In the genomic region with DNA sequence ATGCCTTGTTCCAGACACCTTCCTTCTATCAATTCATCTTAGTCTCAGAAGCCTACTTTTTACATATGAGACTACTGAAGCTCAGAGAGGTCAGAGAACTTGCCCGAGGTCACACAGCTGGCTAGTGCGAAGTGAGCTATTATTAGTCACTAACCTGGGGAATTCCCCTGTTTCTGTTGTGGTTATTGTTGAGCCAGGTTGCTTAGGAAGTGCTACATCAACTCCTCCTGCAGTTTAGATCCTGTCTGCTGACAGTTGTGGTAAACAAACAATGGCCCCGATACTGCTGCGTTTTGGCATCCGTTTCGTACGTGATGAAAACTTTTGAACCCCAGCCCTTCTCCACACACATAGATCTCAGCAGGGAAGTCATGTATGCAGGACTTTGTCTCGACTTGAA, we compare ENCODE assay signal across 24 mouse cellular contexts. TPM values are rescaled to one million over a fixed set of nuclear protein-coding genes. Genes with fewer than 3 reads are reported as not detected.
A peak's percentile ranks its signal among the peaks of the same experiment; 100 is the strongest.
DNase-seq lines count a peak whose midpoint lies in the region; ATAC-seq and TF ChIP-seq lines count a peak whose summit lies in the region.
"Had no signal": no experiment of that assay in that cellular context is flagged by ENCODE, and none has a peak within 500 bp of the region (broad histone marks: within the 10 kb centered on the region; RNA-seq: fewer than 3 reads in every experiment).

No protein-coding gene starts in this region.

- H3K9me3 ChIP-seq in heart, postnatal 0 days (replicated peaks; ENCODE audit: control insufficient read depth, low read length), result no peaks in the 10 kb centered on the region
- H3K9me3 ChIP-seq: embryonic facial prominence, embryonic 13.5 days; forebrain, embryonic 13.5 days; heart, embryonic 10.5 days; liver, embryonic 15.5 days; lung, embryonic 15.5 days; neural tube, embryonic 12.5 days; stomach, embryonic 15.5 days had no signal

- no peaks in the 10 kb centered on the region for H3K36me3 ChIP-seq in heart, postnatal 0 days (replicated peaks; ENCODE audit: control insufficient read depth, insufficient read depth, low read length)
- no peaks in the 10 kb centered on the region for H3K36me3 ChIP-seq in small intestine, adult 2 months (ENCODE audit: control insufficient read depth, insufficient read depth, low read length)
- no peaks in the 10 kb centered on the region for H3K36me3 ChIP-seq in heart, adult 2 months (ENCODE audit: control insufficient read depth, insufficient read depth, low read length)
- H3K36me3 ChIP-seq: embryonic facial prominence, embryonic 13.5 days; heart, embryonic 10.5 days; liver, embryonic 15.5 days; lung, embryonic 15.5 days; neural tube, embryonic 12.5 days; stomach, embryonic 15.5 days had no signal

- no peak for TF ChIP-seq CTCF in heart, postnatal 0 days (IDR thresholded peaks at IDR 0.05; ENCODE audit: low read depth)
- no peak for TF ChIP-seq CTCF in small intestine, adult 2 months (IDR thresholded peaks at IDR 0.05; ENCODE audit: extremely low read depth, insufficient read length, insufficient replicate concordance, low read depth, low read length)
- TF ChIP-seq CTCF in heart, adult 2 months (IDR thresholded peaks at IDR 0.05), result no peak

- peak overlapping the region; percentile 18; the same call in 1 of the 2 replicates for H3K27ac ChIP-seq in heart, postnatal 0 days (ENCODE audit: low read depth)
- 0 out of 2 replicates have a peak overlapping the region, but pooled peaks have one; percentile 15 for H3K27ac ChIP-seq in small intestine, adult 2 months (ENCODE audit: insufficient read depth, low read depth, low read length)
- no peak overlapping the region for H3K27ac ChIP-seq in heart, adult 2 months
- H3K27ac ChIP-seq: embryonic facial prominence, embryonic 13.5 days; forebrain, embryonic 13.5 days; gastrocnemius, adult 2 months; heart, embryonic 10.5 days; liver, embryonic 15.5 days; lung, embryonic 15.5 days; neural tube, embryonic 12.5 days; stomach, embryonic 15.5 days had no signal

- no peak overlapping the region for H3K9ac ChIP-seq in heart, postnatal 0 days (replicated peaks; ENCODE audit: low read depth, low read length)
- H3K9ac ChIP-seq in heart, adult 2 months (ENCODE audit: low read depth, low read length), result no peak overlapping the region
- H3K9ac ChIP-seq: embryonic facial prominence, embryonic 13.5 days; forebrain, embryonic 13.5 days; liver, embryonic 15.5 days; lung, embryonic 15.5 days; neural tube, embryonic 12.5 days; stomach, embryonic 15.5 days had no signal

- no peaks in the 10 kb centered on the region for H3K4me1 ChIP-seq in heart, postnatal 0 days (ENCODE audit: control insufficient read depth, insufficient read depth)
- H3K4me1 ChIP-seq in small intestine, adult 2 months (ENCODE audit: control insufficient read depth, insufficient read depth, insufficient read length, low read length), result no peaks in the 10 kb centered on the region
- H3K4me1 ChIP-seq in heart, adult 2 months (ENCODE audit: control insufficient read depth, insufficient read depth, low read length), result no peaks in the 10 kb centered on the region; the same call in 1 of the 2 replicates
- H3K4me1 ChIP-seq: embryonic facial prominence, embryonic 13.5 days; forebrain, embryonic 13.5 days; heart, embryonic 10.5 days; liver, embryonic 15.5 days; lung, embryonic 15.5 days; neural tube, embryonic 12.5 days; stomach, embryonic 15.5 days had no signal

- TF ChIP-seq EP300 in heart, postnatal 0 days (IDR thresholded peaks at IDR 0.05; ENCODE audit: low read depth), result no peak
- TF ChIP-seq EP300 in heart, adult 2 months (IDR thresholded peaks at IDR 0.05; ENCODE audit: insufficient read depth, low read depth, low read length), result no peak

- H3K27me3 ChIP-seq in heart, postnatal 0 days (ENCODE audit: control insufficient read depth, insufficient read depth, low read length), result no peaks in the 10 kb centered on the region
- no peaks in the 10 kb centered on the region for H3K27me3 ChIP-seq in small intestine, adult 2 months (ENCODE audit: control insufficient read depth, insufficient read depth, low read length)
- H3K27me3 ChIP-seq in heart, adult 2 months (ENCODE audit: control insufficient read depth, insufficient read depth, low read length), result no peaks in the 10 kb centered on the region
- H3K27me3 ChIP-seq: embryonic facial prominence, embryonic 13.5 days; forebrain, embryonic 13.5 days; liver, embryonic 15.5 days; lung, embryonic 15.5 days; neural tube, embryonic 12.5 days; stomach, embryonic 15.5 days had no signal

- no peak for DNase-seq in heart, postnatal 0 days (ENCODE audit: low spot score)
- no peak for DNase-seq in heart, adult 11 months
- DNase-seq in B cell, adult 2 months, result peak; percentile 1 to 9
- peak; percentile 23 for DNase-seq in T-cell, adult 2 months (ENCODE audit: low spot score)
- no peak for DNase-seq in Muller cell, postnatal 12 days (ENCODE audit: inconsistent ontology term)
- DNase-seq in heart, adult 2 months, result no peak
- DNase-seq: adrenal gland, adult 2 months; cerebellum, adult 18-20 months; cerebellum, postnatal 25 days; gastrocnemius, adult 2 months; left cerebral cortex, postnatal 4 days; liver; lung, postnatal 4 days; midbrain, embryonic 14.5 days; right cerebral cortex, postnatal 25 days; thymus, postnatal 25 days had no signal

- H3K4me3 ChIP-seq in heart, postnatal 0 days (ENCODE audit: low read depth, low read length), result no peak overlapping the region
- no peak overlapping the region for H3K4me3 ChIP-seq in small intestine, adult 2 months (ENCODE audit: low read depth, low read length)
- H3K4me3 ChIP-seq in heart, adult 2 months, result no peak overlapping the region
- H3K4me3 ChIP-seq: embryonic facial prominence, embryonic 13.5 days; forebrain, embryonic 13.5 days; gastrocnemius, adult 2 months; heart, embryonic 10.5 days; liver, embryonic 15.5 days; lung, embryonic 15.5 days; neural tube, embryonic 12.5 days; stomach, embryonic 15.5 days had no signal

- no peak for ATAC-seq in heart, postnatal 0 days (ENCODE audit: insufficient read depth, low read depth)
- ATAC-seq: forebrain, embryonic 13.5 days had no signal

- H3K79me2 ChIP-seq in heart, adult 2 months (replicated peaks; ENCODE audit: control insufficient read depth, insufficient read depth, low read length), result no peaks in the 10 kb centered on the region

- no peak overlapping the region for H3K4me2 ChIP-seq in heart, postnatal 0 days (ENCODE audit: low read depth, low read length)
- H3K4me2 ChIP-seq: embryonic facial prominence, embryonic 13.5 days; forebrain, embryonic 13.5 days; liver, embryonic 15.5 days; lung, embryonic 15.5 days; neural tube, embryonic 12.5 days; stomach, embryonic 15.5 days had no signal

- TF ChIP-seq POLR2A in small intestine, adult 2 months (IDR thresholded peaks at IDR 0.05; ENCODE audit: low read depth, low read length), result no peak
- TF ChIP-seq POLR2A in heart, adult 2 months (IDR thresholded peaks at IDR 0.05; ENCODE audit: insufficient read depth, low read depth, low read length), result no peak

- 75% methylated on average over 8 of the region's 8 CpGs for WGBS in heart, postnatal 0 days
- 64% methylated on average over 8 of the region's 8 CpGs for WGBS in small intestine, adult 2 months
- WGBS in heart, adult 2 months, result 54% methylated on average over 8 of the region's 8 CpGs

- intact Hi-C loops in heart, adult 2 months (cut with DNase I), result no loop called here

RNA-seq across cellular contexts. Expression of gene Apln, which starts 36.2 kb away (rescaled TPM):
- 15.0 and 18.6 TPM in 2 replicates for total RNA-seq in heart, postnatal 0 days (2014; rRNA removed; ENCODE audit: low replicate concordance)
- 6.3 and 7.6 TPM in 2 replicates for polyA plus RNA-seq in heart, postnatal 0 days (2015; fragmentation: Nextera tagmentation; extraction: Ambion mirVana)
- 0.74 and 0.79 TPM in 2 replicates for polyA plus RNA-seq in small intestine, adult 2 months (2012; rRNA removed)
- 1 to 10 TPM; 6.6 to 8.2 TPM for total RNA-seq in heart, adult 2 months (2021)
- 7.8 and 7.9 TPM in 2 replicates for polyA plus RNA-seq in heart, adult 2 months (2012; rRNA removed)

Comparison
In these comparisons a context has a peak if more than half of its experiments do, and no peak if none do; other contexts are left out.
1. DNase-seq: peak in B cell, adult 2 months (2 of 2) and T-cell, adult 2 months (single experiment); none in heart, postnatal 0 days (single experiment), heart, adult 11 months (single experiment), Muller cell, postnatal 12 days (single experiment) and heart, adult 2 months (0 of 2).